20 mouse cellular contexts compared by ENCODE assay signal in genomic region chr2:145003509-145003908, GRCm38 (mm10).
DNase-seq lines count a peak whose midpoint lies in the region; ATAC-seq and TF ChIP-seq lines count a peak whose summit lies in the region.
"Had no signal": no experiment of that assay in that cellular context is flagged by ENCODE, and none has a peak within 500 bp of the region (broad histone marks: within the 10 kb centered on the region; RNA-seq: fewer than 3 reads in every experiment).

No protein-coding gene starts in this region.

- intact Hi-C loops in heart, adult 2 months (cut with DNase I) = no loop called here
- intact Hi-C loops in heart, postnatal 36 days (cut with DNase I) = loop anchor here (5.0 to 10.0 kb wide), 2 partner anchors 511 to 584 kb away; no protein-coding TSS in a partner anchor

- no peak overlapping the region for H3K4me3 ChIP-seq in heart, adult 2 months
- no peak overlapping the region for H3K4me3 ChIP-seq in lung, embryonic 14.5 days (ENCODE audit: low read depth, low read length)
- H3K4me3 ChIP-seq in lung, postnatal 0 days (ENCODE audit: low read depth, low read length) = no peak overlapping the region
- H3K4me3 ChIP-seq in CH12.LX (replicated peaks in 1 of 3; ENCODE audit: low read depth in 2 of 3, low read length in 2 of 3, poor library complexity in 1 of 3) = no peak overlapping the region
- no peak overlapping the region for H3K4me3 ChIP-seq in forebrain, embryonic 10.5 days
- H3K4me3 ChIP-seq: embryonic facial prominence, embryonic 10.5 days; hindbrain, embryonic 12.5 days had no signal

- H3K9ac ChIP-seq in heart, adult 2 months (ENCODE audit: low read depth, low read length) = no peak overlapping the region
- H3K9ac ChIP-seq in lung, embryonic 14.5 days = no peak overlapping the region
- no peak overlapping the region for H3K9ac ChIP-seq in lung, postnatal 0 days (replicated peaks; ENCODE audit: low read depth)
- no peak overlapping the region for H3K9ac ChIP-seq in CH12.LX (ENCODE audit: insufficient read depth, low read depth)
- H3K9ac ChIP-seq: hindbrain, embryonic 12.5 days had no signal

- no peak for TF ChIP-seq POLR2A in heart, adult 2 months (IDR thresholded peaks at IDR 0.05; ENCODE audit: insufficient read depth, low read depth, low read length)
- TF ChIP-seq POLR2A in CH12.LX (IDR thresholded peaks at IDR 0.05; ENCODE audit: low read depth, low read length) = no peak

- no peak for ATAC-seq in lung, embryonic 14.5 days (ENCODE audit: insufficient read depth)
- no peak for ATAC-seq in lung, postnatal 0 days
- ATAC-seq in megakaryocyte, adult 5-6 weeks (ENCODE audit: poor library complexity, severe bottlenecking) = peak; percentile 65
- ATAC-seq: forebrain, embryonic 14.5 days; hindbrain, embryonic 16.5 days; inflammation-experienced regulatory T-cells, adult 6 months had no signal

- H3K9me3 ChIP-seq in lung, embryonic 14.5 days (ENCODE audit: low read depth, low read length) = no peaks in the 10 kb centered on the region
- H3K9me3 ChIP-seq in lung, postnatal 0 days (ENCODE audit: low read length) = no peaks in the 10 kb centered on the region
- no peaks in the 10 kb centered on the region for H3K9me3 ChIP-seq in CH12.LX (replicated peaks; ENCODE audit: low read length)
- no peaks in the 10 kb centered on the region for H3K9me3 ChIP-seq in forebrain, embryonic 10.5 days
- H3K9me3 ChIP-seq: embryonic facial prominence, embryonic 10.5 days; hindbrain, embryonic 12.5 days had no signal

- H3K27ac ChIP-seq in heart, adult 2 months = no peak overlapping the region
- H3K27ac ChIP-seq in lung, embryonic 14.5 days (ENCODE audit: low read depth) = no peak overlapping the region
- H3K27ac ChIP-seq in lung, postnatal 0 days (ENCODE audit: low read length) = no peak overlapping the region
- H3K27ac ChIP-seq in CH12.LX (ENCODE audit: insufficient read depth, low read depth) = no peak overlapping the region
- H3K27ac ChIP-seq in forebrain, embryonic 10.5 days = no peak overlapping the region
- H3K27ac ChIP-seq: embryonic facial prominence, embryonic 10.5 days; hindbrain, embryonic 12.5 days had no signal

- DNase-seq in heart, adult 2 months = no peak
- DNase-seq in heart, postnatal 36 days = no peak
- peak; percentile 5 for DNase-seq in lung, embryonic 14.5 days
- no peak for DNase-seq in lung, postnatal 0 days (ENCODE audit: low spot score)
- no peak for DNase-seq in CH12.LX (ENCODE audit: extremely low read depth)
- DNase-seq in forebrain, embryonic 10.5 days (ENCODE audit: extremely low spot score, low spot score) = no peak
- DNase-seq: adrenal gland, adult 8-10 months; adrenal gland, postnatal 36 days; cerebellum, adult 2 months; cerebellum, postnatal 10 days; gastrocnemius, postnatal 10 days; heart, postnatal 4 days; kidney, adult 18-20 months had no signal

- no peak for TF ChIP-seq EP300 in heart, adult 2 months (IDR thresholded peaks at IDR 0.05; ENCODE audit: insufficient read depth, low read depth, low read length)
- TF ChIP-seq EP300 in lung, postnatal 0 days (IDR thresholded peaks at IDR 0.05) = no peak
- TF ChIP-seq EP300 in CH12.LX (IDR thresholded peaks at IDR 0.05; ENCODE audit: low read length) = no peak

- no peaks in the 10 kb centered on the region for H3K27me3 ChIP-seq in heart, adult 2 months (ENCODE audit: control insufficient read depth, insufficient read depth, low read length)
- H3K27me3 ChIP-seq in lung, embryonic 14.5 days (ENCODE audit: insufficient read depth, low read length) = no peaks in the 10 kb centered on the region
- no peaks in the 10 kb centered on the region for H3K27me3 ChIP-seq in lung, postnatal 0 days (replicated peaks; ENCODE audit: insufficient read depth, low read length)
- peaks cover 3% of the 10 kb centered on the region for H3K27me3 ChIP-seq in CH12.LX (replicated peaks)
- no peaks in the 10 kb centered on the region for H3K27me3 ChIP-seq in forebrain, embryonic 10.5 days (ENCODE audit: poor library complexity, severe bottlenecking)
- H3K27me3 ChIP-seq: hindbrain, embryonic 12.5 days had no signal

- 69% methylated on average over 2 of the region's 2 CpGs for WGBS in heart, adult 2 months
- 75% methylated on average over 2 of the region's 2 CpGs for WGBS in lung, embryonic 14.5 days
- WGBS in lung, postnatal 0 days = 88% methylated on average over 2 of the region's 2 CpGs
- 86% methylated on average over 2 of the region's 2 CpGs for WGBS in forebrain, embryonic 10.5 days

- TF ChIP-seq CTCF in heart, adult 2 months (IDR thresholded peaks at IDR 0.05) = peak; percentile 48
- no peak for TF ChIP-seq CTCF in lung, embryonic 14.5 days (IDR thresholded peaks at IDR 0.05; ENCODE audit: low read depth)
- no peak for TF ChIP-seq CTCF in lung, postnatal 0 days (IDR thresholded peaks at IDR 0.05)
- TF ChIP-seq CTCF in CH12.LX (conservative IDR thresholded peaks at IDR 0.05 in 1 of 2, IDR thresholded peaks at IDR 0.05 in 1 of 2; ENCODE audit: low read depth in 2 of 2, low read length in 2 of 2) = peak in 1 of 2 experiments; percentile 46; a peak in 2 of 4 replicates

- H3K4me2 ChIP-seq in lung, embryonic 14.5 days = no peak overlapping the region
- no peak overlapping the region for H3K4me2 ChIP-seq in lung, postnatal 0 days (replicated peaks; ENCODE audit: low read depth, low read length)
- no peak overlapping the region for H3K4me2 ChIP-seq in CH12.LX (ENCODE audit: insufficient read depth, low read depth, poor library complexity, severe bottlenecking)
- H3K4me2 ChIP-seq: heart, embryonic 11.5 days; hindbrain, embryonic 12.5 days had no signal

- dilution Hi-C loops in CH12.LX (cut with MboI; ENCODE audit: extremely low pct_ligation_motif_present, extremely low pct_unique_long_range_greater_than_20kb, low sequenced_read_pairs) = no loop called here

- in situ Hi-C loops in CH12.LX (cut with MboI; ENCODE audit: low pct_ligation_motif_present, low pct_unique_long_range_greater_than_20kb, low sequenced_read_pairs) = no loop called here

- no peaks in the 10 kb centered on the region for H3K79me2 ChIP-seq in heart, adult 2 months (replicated peaks; ENCODE audit: control insufficient read depth, insufficient read depth, low read length)
- H3K79me2 ChIP-seq in CH12.LX (replicated peaks; ENCODE audit: control insufficient read depth, extremely low read depth, insufficient read depth, poor library complexity, severe bottlenecking) = no peaks in the 10 kb centered on the region

- TF ChIP-seq RAD21 in CH12.LX (IDR thresholded peaks at IDR 0.05; ENCODE audit: low read depth, low read length) = peak; percentile 40

- no peaks in the 10 kb centered on the region for H3K4me1 ChIP-seq in heart, adult 2 months (ENCODE audit: control insufficient read depth, insufficient read depth, low read length)
- H3K4me1 ChIP-seq in lung, embryonic 14.5 days (ENCODE audit: insufficient read depth) = no peaks in the 10 kb centered on the region
- H3K4me1 ChIP-seq in lung, postnatal 0 days (ENCODE audit: insufficient read depth, low read depth, low read length) = no peaks in the 10 kb centered on the region
- H3K4me1 ChIP-seq in CH12.LX (ENCODE audit: control insufficient read depth in 1 of 2, insufficient read depth in 2 of 2) = no peaks in the 10 kb centered on the region
- no peaks in the 10 kb centered on the region for H3K4me1 ChIP-seq in forebrain, embryonic 10.5 days
- H3K4me1 ChIP-seq: embryonic facial prominence, embryonic 10.5 days; hindbrain, embryonic 12.5 days had no signal

- no peaks in the 10 kb centered on the region for H3K36me3 ChIP-seq in heart, adult 2 months (ENCODE audit: control insufficient read depth, insufficient read depth, low read length)
- no peaks in the 10 kb centered on the region for H3K36me3 ChIP-seq in lung, embryonic 14.5 days (ENCODE audit: insufficient read depth)
- H3K36me3 ChIP-seq in lung, postnatal 0 days (ENCODE audit: insufficient read depth, low read length) = no peaks in the 10 kb centered on the region
- H3K36me3 ChIP-seq in CH12.LX (replicated peaks in 1 of 2; ENCODE audit: control insufficient read depth in 1 of 2, insufficient read depth in 1 of 2, low read length in 1 of 2) = no peaks in the 10 kb centered on the region
- no peaks in the 10 kb centered on the region for H3K36me3 ChIP-seq in forebrain, embryonic 10.5 days (replicated peaks)
- H3K36me3 ChIP-seq: embryonic facial prominence, embryonic 10.5 days; hindbrain, embryonic 12.5 days had no signal

TF ChIP-seq in CH12.LX, 34 proteins besides CTCF, POLR2A, EP300 and RAD21:
- no peak for TF ChIP-seq USF2 (conservative IDR thresholded peaks at IDR 0.05; ENCODE audit: low read depth, low read length)
- TF ChIP-seq SMC3 (IDR thresholded peaks at IDR 0.05; ENCODE audit: low read depth, low read length) = peak; percentile 8; the same call in 1 of the 2 replicates
